Mouse (Mus musculus) bone marrow, adult 2 months (tissue): ENCODE data around the gene Wdsub1. TPM values are rescaled to one million over a fixed set of nuclear protein-coding genes. Genes with fewer than 3 reads are reported as not detected.

Experiments used
- H3K27ac ChIP-seq: fragments of 200-500 bp; 2 replicates; pipeline ENCODE4 v1.5.1; 2012; ENCODE audit warnings: low read depth, mild to moderate bottlenecking, control low read depth, inconsistent platforms, low read length; ENCODE audit not compliant: control insufficient read depth, poor library complexity, insufficient read depth
- H3K4me1 ChIP-seq: fragments of 200-500 bp; 2 replicates; pipeline ENCODE4 v1.6.1; 2011; ENCODE audit warnings: low read length; ENCODE audit not compliant: control insufficient read depth, insufficient read depth
- H3K4me3 ChIP-seq: fragments of 200-500 bp; replicated peaks from 2 replicates; pipeline ENCODE3; 2011; ENCODE audit warnings: mild to moderate bottlenecking, low read depth, low read length, control low read depth; ENCODE audit not compliant: control insufficient read depth
- CTCF ChIP-seq: fragments of 200-500 bp; IDR thresholded peaks from 2 replicates; pipeline ENCODE4 v1.5.1; 2011; ENCODE audit warnings: low read length, control low read depth; ENCODE audit not compliant: control insufficient read depth, insufficient read depth
- POLR2A ChIP-seq: fragments of 200-500 bp; IDR thresholded peaks from 2 replicates; pipeline ENCODE4 v1.6.1; 2011; ENCODE audit warnings: low read depth, mild to moderate bottlenecking, control low read depth, low read length, borderline replicate concordance; ENCODE audit not compliant: control insufficient read depth
- WGBS: fragments of 180-500 bp; shearing (Covaris S2); methylation state at CpG from one replicate; pipeline ENCODE4 v1.1.7; 2018; 5-methylcytosine and 5-hydroxymethylcytosine counted together
- polyA plus RNA-seq: library from polyadenylated mRNA; stranded (reverse); fragments of >200 nt; gene quantifications from 2 replicates; pipeline ENCODE4 v1.2.4, GENCODE M21; 2011; ENCODE audit warnings: low replicate concordance; ENCODE audit not compliant: missing spikeins, insufficient read depth, insufficient read length

Wdsub1 gene
- polyA plus RNA-seq, 1 experiment = 8.0 TPM

DNA sequence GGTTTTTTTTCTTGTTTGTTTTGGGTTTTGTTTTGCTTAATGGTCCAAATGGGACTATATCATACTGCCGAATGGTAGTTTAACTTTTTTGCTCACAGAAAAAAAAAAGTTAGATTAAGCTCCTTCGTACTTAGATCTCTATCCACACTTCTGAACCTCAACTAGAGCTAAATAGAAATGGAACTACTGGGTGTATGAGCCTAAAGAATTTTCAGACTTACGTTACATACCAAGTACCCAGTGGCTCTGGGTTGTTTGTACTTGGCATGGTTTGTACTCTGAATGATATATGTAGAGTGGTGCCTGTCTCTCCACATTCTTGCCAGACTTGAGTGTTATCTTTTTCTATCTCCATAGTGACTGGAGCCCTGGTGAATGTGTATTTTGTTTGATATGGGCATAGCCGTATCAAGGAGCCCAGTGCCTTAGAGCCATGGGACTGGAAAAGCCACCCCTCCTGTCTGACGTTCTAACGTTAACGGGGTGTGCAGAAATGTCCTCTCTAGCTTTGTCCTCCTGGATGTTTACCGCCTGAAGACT is 421 bp upstream of the Wdsub1 start:
- H3K27ac ChIP-seq = no peak overlapping the region; the same call in 1 of the 2 replicates
- TF ChIP-seq POLR2A (no peak), CTCF (no peak)
- H3K4me3 ChIP-seq = peak overlapping the region; percentile 78
- 51% methylated on average over 8 of the region's 8 CpGs for WGBS
- no peaks in the 10 kb centered on the region; the same call in 1 of the 2 replicates for H3K4me1 ChIP-seq

DNA sequence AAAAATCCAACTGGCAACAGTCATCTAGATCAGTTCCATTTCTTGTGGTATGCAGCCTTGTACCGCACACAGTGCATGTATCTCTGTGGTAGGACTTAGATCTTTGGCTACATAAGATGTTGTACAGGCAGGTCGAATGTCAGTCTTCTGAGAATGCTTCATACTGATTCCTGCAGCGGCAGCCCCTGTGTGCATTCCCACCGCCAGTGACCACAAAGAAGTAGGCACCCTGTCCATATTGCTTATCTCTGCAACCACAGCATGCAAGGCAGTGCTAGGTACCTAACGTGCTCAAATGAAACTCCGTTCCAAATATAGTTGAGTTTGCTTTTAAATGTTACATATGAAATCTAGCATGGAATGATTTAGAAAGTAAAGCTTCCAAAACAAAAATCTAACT is 987 bp downstream of the Wdsub1 start:
- Histone ChIP-seq H3K27ac (no peak overlapping the region), H3K4me1 (no peaks in the 10 kb centered on the region; the same call in 1 of the 2 replicates), H3K4me3 (peak overlapping the region; percentile 2)
- WGBS = 16% methylated on average over 6 of the region's 6 CpGs
- TF ChIP-seq POLR2A (no peak), CTCF (no peak)

DNA sequence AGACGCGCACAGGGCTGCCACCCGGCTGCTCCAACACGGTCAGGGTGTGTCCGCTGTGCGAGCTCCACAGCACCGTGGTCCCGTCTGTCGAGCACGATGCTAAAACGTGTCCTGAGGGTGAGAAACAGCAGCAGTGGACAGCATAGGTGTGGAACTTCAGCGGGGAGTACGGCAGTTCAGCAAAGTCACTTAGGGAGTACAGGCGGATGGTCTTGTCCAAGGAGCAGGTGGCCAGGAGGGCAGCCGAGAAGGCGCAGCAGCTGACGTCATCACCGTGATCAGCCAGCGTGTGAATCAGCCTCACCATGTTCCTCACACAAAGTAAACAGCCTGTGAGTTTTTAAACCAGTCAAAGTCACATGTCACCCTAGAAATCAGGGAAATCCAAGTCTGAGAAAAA is 4.2 kb downstream of the Wdsub1 start:
- Histone ChIP-seq H3K4me3 (no peak overlapping the region), H3K4me1 (no peaks in the 10 kb centered on the region; the same call in 1 of the 2 replicates), H3K27ac (no peak overlapping the region)
- TF ChIP-seq POLR2A = 0 out of 2 replicates have a peak, but pooled peaks have one; percentile 4
- TF ChIP-seq CTCF = no peak
- WGBS = 90% methylated on average over 19 of the region's 19 CpGs

DNA sequence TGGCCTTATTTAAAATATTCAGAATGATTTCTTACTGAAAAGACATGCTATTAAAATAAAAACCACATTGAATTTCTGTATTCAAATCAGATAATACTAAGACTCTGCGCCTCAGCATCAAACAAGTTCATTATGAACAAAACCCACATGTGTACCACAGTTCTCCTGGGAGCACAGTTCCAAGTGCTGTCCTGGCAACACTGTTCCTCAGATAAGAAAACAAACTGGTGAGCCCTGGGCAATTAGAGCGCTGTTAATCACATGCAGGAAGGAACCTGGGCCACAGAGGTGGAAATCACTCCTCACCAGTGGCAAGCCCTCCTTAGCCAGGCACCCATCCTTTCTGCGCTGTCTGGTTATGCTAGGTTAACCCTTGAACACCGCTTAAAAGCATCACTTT is 5.1 kb downstream of the Wdsub1 start:
- Histone ChIP-seq H3K4me3 (no peak overlapping the region), H3K27ac (no peak overlapping the region), H3K4me1 (no peaks in the 10 kb centered on the region; the same call in 1 of the 2 replicates)
- TF ChIP-seq CTCF (no peak), POLR2A (no peak)
- 63% methylated on average over 4 of the region's 4 CpGs for WGBS

DNA sequence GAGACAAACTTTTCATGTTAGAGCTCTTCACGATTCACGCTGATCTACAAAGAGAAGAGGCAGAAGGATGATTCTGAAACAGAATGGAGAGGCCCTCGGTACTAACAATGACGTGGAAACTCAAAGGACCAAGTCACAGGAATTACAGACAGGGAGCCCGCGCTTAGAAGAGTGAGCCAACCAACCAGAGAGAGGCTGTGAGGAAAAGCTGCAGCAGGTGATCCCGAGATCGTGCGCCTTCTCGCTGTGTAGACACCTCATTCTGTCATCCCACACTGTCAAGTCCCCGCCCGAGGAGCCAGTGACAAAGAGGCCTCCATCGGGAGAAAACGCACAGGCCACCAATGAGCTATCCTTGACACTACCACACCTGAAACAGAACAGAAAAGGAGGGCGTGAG is 5.9 kb downstream of the Wdsub1 start:
- WGBS = 88% methylated on average over 15 of the region's 15 CpGs

GRCm38 (mm10) chr2:59870526-59870925 is 11.9 kb downstream of the Wdsub1 start:
- no peak overlapping the region for H3K27ac ChIP-seq
- TF ChIP-seq POLR2A = no peak
- no peak for TF ChIP-seq CTCF
- WGBS = 82% methylated on average over 6 of the region's 6 CpGs
- H3K4me1 ChIP-seq = no peaks in the 10 kb centered on the region
- H3K4me3 ChIP-seq = no peak overlapping the region

More for the DNA sequence above, 5.9 kb downstream of the Wdsub1 start:
- H3K4me1 ChIP-seq = no peaks in the 10 kb centered on the region
- H3K27ac ChIP-seq = no peak overlapping the region
- no peak overlapping the region for H3K4me3 ChIP-seq
- TF ChIP-seq POLR2A (no peak), CTCF (no peak)

GRCm38 (mm10) chr2:59862618-59863017 is 19.8 kb downstream of the Wdsub1 start:
- Histone ChIP-seq H3K27ac (no peak overlapping the region), H3K4me3 (no peak overlapping the region), H3K4me1 (no peaks in the 10 kb centered on the region)
- no peak for TF ChIP-seq POLR2A
- TF ChIP-seq CTCF = no peak
- 93% methylated on average over 6 of the region's 6 CpGs for WGBS

DNA sequence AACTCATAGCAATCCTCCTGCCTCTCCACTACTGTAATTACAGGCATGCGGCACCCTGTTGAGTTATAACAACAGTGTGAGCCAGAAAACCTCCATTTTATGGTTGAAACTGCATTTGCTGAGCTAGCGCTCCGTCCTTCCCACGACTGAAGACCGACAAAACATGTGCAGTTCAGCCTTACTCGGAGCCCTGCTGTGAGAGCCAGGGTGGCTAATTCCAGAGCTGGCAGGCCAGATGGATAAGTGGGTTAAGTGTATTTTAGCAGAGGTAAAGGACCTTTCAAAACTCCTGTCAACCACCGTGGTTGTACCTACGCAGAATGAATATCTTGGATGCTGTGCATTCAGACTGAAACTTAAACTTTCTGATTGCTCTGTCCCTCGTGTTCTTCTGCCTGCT is 28.0 kb downstream of the Wdsub1 start:
- no peak overlapping the region for H3K4me3 ChIP-seq
- H3K27ac ChIP-seq = no peak overlapping the region
- no peaks in the 10 kb centered on the region for H3K4me1 ChIP-seq
- 91% methylated on average over 9 of the region's 9 CpGs for WGBS
- TF ChIP-seq POLR2A (no peak), CTCF (no peak)

- WGBS = 88% methylated on average over 10 of the region's 10 CpGs
- Histone ChIP-seq H3K4me1 (no peaks in the 10 kb centered on the region), H3K4me3 (no peak overlapping the region), H3K27ac (no peak overlapping the region)
- no peak for TF ChIP-seq POLR2A
Measured at GRCm38 (mm10) chr2:59853543-59853942, 28.8 kb downstream of the Wdsub1 start.
